Mouse (Mus musculus): ENCODE measurements at regions not wholly inside any gene's neighbourhood (a gene's known extent, or its start where the extent isn't known, plus 50 kb on each side); places are given as distances from the start of the nearest gene placed in this dataset.

- DNase-seq (ENCODE audit: low spot score in 2 of 2) = peak in 1 of 2 experiments; percentile 4
Measured at GRCm38 (mm10) chr1:16007809-16008208, 85.3 kb downstream of the 4930444P10Rik start.

GRCm38 (mm10) chr1:16006888-16007287, 86.2 kb downstream of the 4930444P10Rik start:
- no peak for DNase-seq (ENCODE audit: low spot score in 2 of 2)

- no peak for DNase-seq (ENCODE audit: low spot score in 2 of 2)
Measured at GRCm38 (mm10) chr1:15997135-15997534, 96.0 kb downstream of the 4930444P10Rik start.

- DNase-seq (ENCODE audit: low spot score in 2 of 2) = no peak
Measured at GRCm38 (mm10) chr1:15996341-15996740, 96.8 kb downstream of the 4930444P10Rik start.

GRCm38 (mm10) chr1:15993561-15994410, 99.3 kb downstream of the 4930444P10Rik start:
- DNase-seq (ENCODE audit: low spot score in 2 of 2) = peak in 1 of 2 experiments; percentile 42

GRCm38 (mm10) chr1:15990982-15991381, 102.1 kb downstream of the 4930444P10Rik start:
- peak in 1 of 2 experiments; percentile 14 for DNase-seq (ENCODE audit: low spot score in 2 of 2)

GRCm38 (mm10) chr1:15985579-15985978, 107.5 kb downstream of the 4930444P10Rik start:
- DNase-seq (ENCODE audit: low spot score in 2 of 2) = no peak

- no peak for DNase-seq (ENCODE audit: low spot score in 2 of 2)
Measured at GRCm38 (mm10) chr1:15979333-15979732, 113.8 kb downstream of the 4930444P10Rik start.

- DNase-seq (ENCODE audit: low spot score in 2 of 2) = no peak
Measured at GRCm38 (mm10) chr1:15959578-15959977, 133.5 kb downstream of the 4930444P10Rik start.

- no peak for DNase-seq (ENCODE audit: low spot score in 2 of 2)
Measured at GRCm38 (mm10) chr1:15958661-15959060, 134.5 kb downstream of the 4930444P10Rik start.

GRCm38 (mm10) chr1:15943662-15944061, 149.5 kb downstream of the 4930444P10Rik start:
- DNase-seq (ENCODE audit: low spot score in 2 of 2) = peak; percentile 45 to 63

GRCm38 (mm10) chr1:15943041-15943440, 150.1 kb downstream of the 4930444P10Rik start:
- no peak for DNase-seq (ENCODE audit: low spot score in 2 of 2)
